Mouse (Mus musculus): ENCODE measurements around the gene Crybg2.
A peak's percentile ranks its signal among the peaks of the same experiment; 100 is the strongest.

Crybg2 gene

DNA sequence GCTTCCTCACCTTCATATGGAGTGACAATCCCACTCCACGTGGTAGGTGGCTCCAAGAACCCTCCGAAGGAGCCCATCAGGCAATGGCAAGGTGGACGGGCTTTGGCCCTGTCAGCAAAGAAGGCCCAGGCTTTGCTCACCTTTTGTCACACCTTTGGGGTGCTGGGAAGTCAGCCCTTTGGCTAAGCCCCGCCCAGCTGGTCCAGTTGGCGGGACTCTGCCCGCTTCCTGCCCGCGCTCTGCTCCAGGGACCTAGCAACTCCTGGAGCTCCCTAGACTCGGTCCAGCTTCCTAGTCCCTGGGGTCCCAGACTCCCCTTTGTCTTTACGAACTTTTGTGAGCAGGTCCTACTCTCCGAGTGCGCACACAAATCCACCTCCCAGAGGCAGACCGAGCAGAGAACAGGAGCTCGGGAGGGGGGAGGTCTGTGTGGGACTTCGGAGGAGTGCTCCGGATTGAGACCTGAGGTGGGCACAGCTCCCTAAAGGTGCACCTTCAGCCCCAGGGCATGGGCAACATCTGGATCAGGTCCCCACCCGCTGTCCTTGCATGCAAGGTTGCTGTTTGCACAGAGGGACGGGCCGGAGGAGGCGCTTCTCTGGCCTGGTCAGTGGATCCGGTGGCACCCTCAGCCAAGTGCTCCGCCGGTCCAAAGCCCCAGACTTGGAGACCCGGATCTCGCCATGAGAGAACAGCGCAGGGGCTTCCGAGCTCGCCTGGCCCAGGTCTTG is at the start of gene Crybg2:
TSS of gene Crybg2 (plus strand) at position 681 of the 731 bp plus-strand sequence.
- DNase-seq: no peak

DNA sequence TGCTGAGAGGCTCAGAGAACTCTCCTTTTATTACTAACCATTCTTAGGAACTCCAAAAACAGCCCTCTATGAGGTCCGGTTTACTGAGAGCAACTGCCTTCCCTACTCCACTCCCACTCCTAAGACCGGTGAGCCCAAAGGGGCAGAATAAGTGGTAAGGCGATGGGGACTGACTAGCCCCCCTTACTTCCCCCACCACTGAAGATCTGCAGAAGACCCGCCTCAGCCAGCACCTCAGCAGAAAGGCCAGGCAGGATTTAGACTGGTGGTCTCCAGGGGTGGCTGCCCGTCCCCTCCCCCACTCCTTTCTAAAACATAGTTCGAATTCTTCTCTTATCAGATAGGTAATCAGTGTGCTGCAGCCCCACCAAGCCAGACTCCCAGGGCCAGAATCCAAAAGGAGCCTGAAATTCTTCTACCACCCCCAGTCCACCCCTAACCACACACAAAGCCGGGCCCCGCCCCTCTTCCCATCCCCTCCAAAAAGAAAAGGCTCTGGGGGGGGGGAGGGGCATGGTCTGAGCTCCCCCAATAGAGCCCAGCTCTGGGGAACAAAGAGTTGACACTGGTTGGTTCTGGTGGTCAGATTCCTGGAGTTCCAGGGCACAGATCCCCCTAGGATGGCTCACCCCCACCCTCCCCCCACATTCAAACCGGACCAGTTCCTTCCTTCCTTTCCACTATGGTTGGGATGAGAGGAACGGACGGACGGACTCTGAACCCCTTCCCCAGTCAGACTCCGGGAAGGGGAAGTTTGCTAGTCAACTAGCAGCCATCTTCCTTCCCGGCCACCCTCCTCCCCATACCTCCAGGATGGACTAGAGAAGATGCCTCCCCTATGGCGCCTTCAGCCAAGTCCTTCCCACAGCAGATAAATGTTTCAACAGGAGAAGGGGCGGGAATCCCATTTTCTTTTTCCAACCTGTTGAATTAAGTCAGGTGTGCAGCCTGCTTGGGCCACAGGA is 48.9 kb upstream of the Crybg2 start:
- no peak for DNase-seq

GRCm38 (mm10) chr4:134012858-134013528 is 47.6 kb upstream of the Crybg2 start:
- peak; percentile 34 to 48 for DNase-seq

- DNase-seq: no peak
Measured at GRCm38 (mm10) chr4:134016208-134016607, 44.4 kb upstream of the Crybg2 start.

GRCm38 (mm10) chr4:134016767-134017166 is 43.8 kb upstream of the Crybg2 start:
- DNase-seq: no peak

DNA sequence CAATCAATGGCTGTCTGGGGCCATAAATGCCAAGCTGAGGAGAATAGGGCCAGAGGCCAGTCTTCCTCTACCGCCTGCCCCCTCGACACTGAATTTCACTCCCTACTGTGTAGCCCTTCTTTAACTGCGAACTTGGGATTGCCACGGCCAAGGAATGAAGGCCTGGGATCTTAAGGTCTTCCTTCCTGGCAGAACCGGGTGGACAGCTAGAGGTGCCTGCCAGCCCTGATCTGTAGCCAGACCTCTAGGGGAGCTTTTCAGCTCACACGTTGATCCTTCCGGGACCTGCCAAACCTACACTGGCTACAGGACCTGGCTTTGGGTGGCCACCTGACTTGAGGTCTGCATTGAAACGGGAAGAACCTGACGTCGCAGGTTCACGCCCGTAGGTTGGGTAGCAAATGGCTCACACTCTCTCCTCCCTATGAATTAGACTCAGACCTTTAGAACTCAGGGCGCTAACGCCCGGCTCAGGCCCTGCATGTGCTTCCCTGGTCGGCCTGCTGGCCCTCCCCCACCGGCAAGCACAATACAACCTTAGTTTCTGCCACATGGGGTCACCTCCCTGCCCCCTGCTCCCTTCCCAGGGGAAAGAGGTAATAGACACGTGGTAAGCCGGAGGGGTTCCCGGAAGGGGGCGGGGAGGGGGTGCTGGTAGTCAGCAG is 43.3 kb upstream of the Crybg2 start:
- no peak for DNase-seq

- DNase-seq: no peak
Measured at GRCm38 (mm10) chr4:134018038-134018778, 42.4 kb upstream of the Crybg2 start.

DNA sequence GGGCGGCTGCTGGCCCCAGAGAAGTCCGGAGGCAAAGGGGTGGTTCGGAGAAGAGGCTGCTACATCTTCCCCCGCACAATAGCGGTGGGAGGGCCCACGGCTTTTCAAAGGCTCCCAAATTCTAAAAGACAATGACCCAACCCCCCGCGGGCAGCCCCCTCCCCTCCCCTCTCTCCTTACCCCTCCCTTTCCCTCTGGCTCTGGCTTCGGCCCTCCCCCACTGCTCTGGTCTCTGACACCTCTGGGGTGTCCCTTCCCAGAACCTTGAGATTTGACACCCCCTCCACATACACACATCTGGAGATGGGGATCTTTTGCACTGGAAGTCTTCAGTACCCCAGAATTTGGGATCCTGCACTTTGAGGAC is 41.9 kb upstream of the Crybg2 start, which contains the start of gene Lin28a:
TSS of gene Lin28a (minus strand) at position 63 of the 367 bp plus-strand sequence.
- DNase-seq: no peak

GRCm38 (mm10) chr4:134019210-134019609 is 41.4 kb upstream of the Crybg2 start:
- no peak for DNase-seq

DNA sequence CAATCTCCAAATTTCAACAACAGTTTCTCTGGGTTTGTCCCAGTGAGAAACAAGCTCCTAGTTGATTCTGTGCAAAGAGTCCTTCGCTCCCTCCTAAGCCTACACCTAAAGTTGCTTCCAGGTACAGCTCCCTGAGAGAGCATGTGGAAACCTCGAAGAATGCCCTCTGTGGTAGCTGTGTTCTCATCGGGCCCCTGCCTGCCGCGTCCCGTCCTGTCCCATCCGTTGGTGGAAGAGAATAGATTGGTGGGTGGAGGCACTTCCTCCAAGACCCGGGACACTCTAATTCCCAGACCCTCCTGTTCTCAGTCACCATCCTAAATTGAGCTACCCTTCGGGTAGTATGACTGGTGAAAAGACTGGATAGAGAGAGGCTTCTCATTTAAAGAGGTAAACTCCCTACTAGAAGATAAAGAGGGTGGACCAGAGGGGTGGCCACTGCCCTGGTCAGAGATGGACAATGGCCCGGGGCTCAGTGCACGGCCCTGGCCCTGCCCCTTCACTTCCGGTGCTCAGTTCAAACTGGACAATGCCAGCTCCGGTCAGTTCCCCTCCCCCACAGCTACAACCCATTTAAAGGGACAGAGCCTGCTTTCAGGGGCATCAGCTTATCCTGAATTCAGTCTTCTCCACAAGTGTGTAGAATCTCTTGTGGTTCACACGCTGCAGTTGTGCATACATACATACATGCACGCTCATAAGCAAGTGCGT is 40.8 kb upstream of the Crybg2 start:
- no peak for DNase-seq

GRCm38 (mm10) chr4:134020621-134021020 is 40.0 kb upstream of the Crybg2 start:
- peak; percentile 89 to 92 for DNase-seq

DNA sequence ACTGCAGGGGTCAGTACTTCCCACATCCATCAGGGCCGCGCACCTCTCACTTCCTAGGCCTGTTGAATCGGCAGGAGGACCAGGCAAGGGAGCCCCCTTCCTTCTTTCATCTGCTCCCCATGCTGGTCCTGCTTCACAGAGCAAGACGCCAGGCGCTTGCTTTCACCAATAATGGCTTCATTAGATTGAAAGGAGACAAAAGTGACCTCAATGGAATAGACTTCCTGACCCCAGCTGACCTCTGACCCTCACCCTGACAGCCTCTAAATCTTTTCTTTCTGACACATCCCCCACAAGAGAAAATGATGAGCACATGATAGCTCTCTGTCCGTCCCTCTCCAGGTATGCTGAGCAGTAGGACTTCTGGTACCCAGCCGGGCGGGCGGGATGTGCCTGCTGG is 34.8 kb upstream of the Crybg2 start:
- DNase-seq: no peak

GRCm38 (mm10) chr4:134035953-134036352 is 24.7 kb upstream of the Crybg2 start:
- peak; percentile 87 to 88 for DNase-seq

DNA sequence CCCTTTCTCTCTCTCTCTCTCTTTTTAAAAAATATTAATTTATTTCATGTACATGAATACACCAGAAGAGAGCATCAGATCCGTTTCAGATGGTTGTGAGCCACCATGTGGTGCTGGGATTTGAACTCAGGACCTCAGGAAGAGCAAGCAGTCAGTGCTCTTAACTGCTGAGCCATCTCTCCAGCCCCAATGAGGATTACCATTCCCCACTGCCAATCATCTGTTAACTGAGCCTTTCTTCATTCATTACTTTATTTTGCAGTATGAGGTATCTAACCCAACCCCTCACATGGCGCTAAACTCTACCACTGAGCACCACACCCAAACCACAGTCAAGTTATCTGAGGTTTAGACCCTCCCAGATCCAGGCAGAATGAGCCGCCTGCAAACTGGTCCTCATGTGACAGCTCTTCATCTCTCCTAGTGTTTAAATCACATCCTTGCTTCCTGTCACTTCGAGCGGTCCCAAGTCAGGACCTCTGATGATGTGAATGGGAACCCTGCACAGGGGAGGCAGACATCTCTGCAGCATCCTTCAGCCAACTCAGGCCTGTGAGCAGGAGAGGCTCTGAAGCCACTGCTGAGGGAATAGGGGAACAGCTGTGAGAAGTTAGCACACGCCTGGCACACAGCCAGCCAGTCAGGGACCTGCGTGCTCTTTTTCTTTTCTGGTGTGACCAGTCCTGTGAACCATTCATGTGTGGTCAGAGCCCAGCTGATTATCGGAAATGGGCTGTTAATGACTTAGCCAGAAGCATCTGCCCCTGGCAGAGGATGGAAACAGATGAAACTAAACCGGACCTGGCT is 19.1 kb upstream of the Crybg2 start:
- peak; percentile 70 to 76 for DNase-seq

DNA sequence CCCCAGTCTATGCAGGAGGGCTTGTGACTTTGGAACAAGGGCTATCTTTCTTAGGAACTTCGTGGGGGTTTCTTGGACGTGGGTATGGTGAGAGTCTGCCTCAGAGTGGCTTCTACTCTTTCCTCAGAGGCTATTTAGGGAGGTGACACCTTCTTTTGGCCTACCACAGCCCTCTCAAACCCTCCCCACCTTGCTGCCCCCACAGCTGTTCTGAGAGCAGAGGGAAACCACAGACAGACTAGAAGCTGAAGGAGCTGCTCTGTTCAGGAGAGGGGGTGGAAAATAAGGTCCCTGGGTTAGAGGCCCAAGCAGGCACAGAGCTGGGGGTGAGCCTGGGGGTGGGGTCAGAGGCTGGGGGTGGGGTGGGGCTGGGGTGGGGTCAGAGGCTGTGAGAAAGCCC is 17.6 kb upstream of the Crybg2 start:
- DNase-seq: no peak

- DNase-seq: no peak
Measured at GRCm38 (mm10) chr4:134047648-134048047, 13.0 kb upstream of the Crybg2 start.

GRCm38 (mm10) chr4:134051912-134052311 is 8.7 kb upstream of the Crybg2 start:
- no peak for DNase-seq

DNA sequence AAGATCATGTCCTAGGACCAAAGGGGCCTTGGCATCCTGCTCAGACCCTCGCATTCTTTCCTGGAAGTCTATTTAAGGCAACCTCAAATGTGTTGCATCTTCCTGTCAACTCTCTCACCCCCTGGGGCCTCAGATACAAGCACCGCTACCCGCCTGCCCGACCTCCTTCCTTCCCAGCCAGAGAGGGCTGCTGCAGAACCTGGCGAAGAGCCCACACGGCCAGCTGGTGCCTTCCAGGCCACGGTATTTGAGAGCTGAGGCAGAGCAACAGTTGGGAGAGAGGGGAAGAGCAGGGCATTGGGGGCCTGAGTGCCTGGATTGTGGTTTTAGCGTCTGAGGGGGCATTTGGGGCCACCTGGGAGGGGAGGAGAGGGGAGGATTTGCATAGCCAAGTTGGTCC is 8.1 kb upstream of the Crybg2 start:
- DNase-seq: peak; percentile 55 to 58

DNA sequence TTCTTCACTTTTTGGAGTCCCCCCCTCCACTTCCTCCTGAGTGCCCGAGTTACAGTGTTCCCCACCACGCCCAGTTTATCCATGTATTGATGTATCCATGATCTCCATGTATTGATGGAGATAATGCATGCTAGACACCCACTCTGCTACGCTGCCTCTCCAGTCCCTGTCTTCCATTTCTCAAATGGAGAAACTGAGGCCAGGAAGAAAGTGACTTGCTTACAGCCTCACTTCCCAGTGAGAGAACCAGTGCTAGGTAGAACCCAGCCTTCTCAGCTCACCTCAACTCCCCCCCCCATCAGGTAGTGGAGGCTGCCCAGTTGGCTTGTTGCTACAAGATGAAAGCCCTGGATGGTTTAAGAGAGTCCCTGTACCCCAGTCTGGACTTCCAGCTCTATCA is 7.1 kb upstream of the Crybg2 start, which contains the start of gene Zfp683:
TSS of gene Zfp683 (plus strand) at position 301 of the 400 bp plus-strand sequence.
- no peak for DNase-seq

DNA sequence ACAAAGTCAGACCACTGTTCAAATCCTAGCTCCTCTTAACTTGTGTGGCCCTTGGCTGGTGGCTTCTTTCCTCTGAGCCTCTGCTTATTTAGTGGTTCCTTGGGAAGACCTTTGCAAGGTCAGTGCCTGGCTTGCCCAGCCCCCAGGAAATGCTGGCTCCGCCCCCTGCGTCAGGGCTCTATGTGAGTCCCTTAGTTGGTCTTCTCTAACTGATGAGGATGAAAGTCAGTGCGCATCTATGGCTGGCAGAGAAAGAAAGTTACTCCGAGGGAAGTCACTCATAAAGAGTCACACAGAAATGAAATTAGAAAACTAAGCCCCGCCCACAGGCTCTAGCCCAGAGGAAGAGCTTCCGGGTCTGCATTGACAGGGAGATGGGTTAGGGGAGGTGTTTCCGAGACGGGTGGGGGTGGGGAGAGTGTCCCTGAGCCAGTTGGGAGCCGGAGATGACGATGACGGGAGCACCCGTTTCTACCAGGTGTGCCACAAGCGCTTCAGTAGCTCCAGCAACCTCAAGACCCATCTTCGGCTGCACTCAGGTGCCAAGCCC is 2.4 kb upstream of the Crybg2 start:
- peak in 1 of 2 experiments; percentile 25 for DNase-seq

All from kidney, postnatal 4 days (tissue).